Mouse (Mus musculus): Measurements from ENCODE around the gene Calcr. TPM values are rescaled to one million over a fixed set of nuclear protein-coding genes. Genes with fewer than 3 reads are reported as not detected.
"Not testable (repeated sequence)": the region's sequence is repeated elsewhere in the genome, so short reads cannot be mapped to it uniquely, and the experiment has no call there.

Gene Calcr
- polyA plus RNA-seq, 1 experiment from 2014 or later: 0.18 TPM

- Histone ChIP-seq H3K36me3 (ENCODE audit: control insufficient read depth, insufficient read depth) (no peaks in the 10 kb centered on the region), H3K9me3 (replicated peaks; ENCODE audit: control insufficient read depth, low read length) (no peaks in the 10 kb centered on the region), H3K27ac (ENCODE audit: low read length) (no peak overlapping the region), H3K4me2 (ENCODE audit: low read depth, low read length) (no peak overlapping the region), H3K4me1 (ENCODE audit: control insufficient read depth, insufficient read depth, low read length) (no peaks in the 10 kb centered on the region), H3K9ac (ENCODE audit: low read length) (no peak overlapping the region), H3K27me3 (ENCODE audit: control insufficient read depth, insufficient read depth, low read length) (no peaks in the 10 kb centered on the region), H3K4me3 (ENCODE audit: low read length) (no peak overlapping the region)
- no peak for ATAC-seq (replicated peaks; ENCODE audit: extremely low read depth, insufficient read depth, low FRiP score)
- WGBS: 55% methylated on average over 4 of the region's 4 CpGs
These were observed 34.2 kb downstream of the Calcr start for GRCm38 (mm10) chr6:3730246-3730867.

- ATAC-seq (replicated peaks; ENCODE audit: extremely low read depth, insufficient read depth, low FRiP score): no peak
- 72% methylated on average over 7 of the region's 7 CpGs for WGBS
These were observed 76.3 kb downstream of the Calcr start for GRCm38 (mm10) chr6:3688087-3688642.

DNA sequence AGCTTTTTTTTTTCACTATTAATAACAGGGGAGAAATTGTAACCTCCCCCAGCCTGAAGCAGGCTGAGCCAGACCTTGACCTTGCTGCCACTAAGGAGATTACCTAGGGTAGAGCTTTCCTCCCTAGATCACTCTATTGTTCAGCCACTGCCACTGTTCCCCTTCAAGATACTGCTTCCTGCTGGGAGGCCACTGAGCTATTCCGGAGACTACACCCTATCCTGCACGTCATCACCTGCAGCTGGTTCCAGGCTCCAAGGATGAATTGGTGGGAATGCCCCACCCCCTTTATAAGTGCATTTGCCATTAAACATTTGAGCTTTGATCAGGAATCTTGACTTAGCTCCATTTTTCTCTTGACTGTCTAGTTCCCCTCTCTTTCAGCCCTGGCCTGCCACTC, 86.2 kb downstream of the Calcr start:
- 31% methylated on average over 2 of the region's 2 CpGs for WGBS
- H3K4me1 ChIP-seq (ENCODE audit: control insufficient read depth, insufficient read depth, low read length); H3K4me3 ChIP-seq (ENCODE audit: low read length); H3K27ac ChIP-seq (ENCODE audit: low read length); H3K27me3 ChIP-seq (ENCODE audit: control insufficient read depth, insufficient read depth, low read length); ATAC-seq (replicated peaks; ENCODE audit: extremely low read depth, insufficient read depth, low FRiP score); H3K4me2 ChIP-seq (ENCODE audit: low read depth, low read length); H3K9me3 ChIP-seq (replicated peaks; ENCODE audit: control insufficient read depth, low read length); H3K36me3 ChIP-seq (ENCODE audit: control insufficient read depth, insufficient read depth); H3K9ac ChIP-seq (ENCODE audit: low read length): not testable (repeated sequence)

More at GRCm38 (mm10) chr6:3688087-3688642, 76.3 kb downstream of the Calcr start:
- H3K4me1 ChIP-seq (ENCODE audit: control insufficient read depth, insufficient read depth, low read length): no peaks in the 10 kb centered on the region
- H3K36me3 ChIP-seq (ENCODE audit: control insufficient read depth, insufficient read depth): no peaks in the 10 kb centered on the region
- H3K9ac ChIP-seq (ENCODE audit: low read length): no peak overlapping the region
- H3K27me3 ChIP-seq (ENCODE audit: control insufficient read depth, insufficient read depth, low read length): no peaks in the 10 kb centered on the region
- no peaks in the 10 kb centered on the region for H3K9me3 ChIP-seq (replicated peaks; ENCODE audit: control insufficient read depth, low read length)
- H3K27ac ChIP-seq (ENCODE audit: low read length): no peak overlapping the region
- H3K4me2 ChIP-seq (ENCODE audit: low read depth, low read length): no peak overlapping the region
- H3K4me3 ChIP-seq (ENCODE audit: low read length): no peak overlapping the region

DNA sequence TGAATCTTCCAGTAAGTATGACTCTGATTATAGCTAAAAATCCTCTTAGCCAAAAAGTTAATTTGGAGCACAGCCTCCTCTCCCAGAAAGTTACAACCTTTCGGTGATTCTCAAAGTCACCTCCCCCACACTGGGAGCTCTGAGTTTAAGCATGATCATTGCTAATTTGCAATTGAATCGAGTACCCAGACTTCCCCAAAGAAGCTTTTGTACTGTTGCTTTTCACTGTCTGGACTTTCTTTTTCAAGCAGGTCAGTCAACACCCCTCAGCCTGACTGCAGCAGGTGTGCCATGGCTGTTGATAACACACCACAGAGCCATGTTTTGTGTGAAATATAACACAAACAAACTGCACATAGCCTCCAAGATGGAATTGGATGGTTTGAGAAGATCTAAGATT, 86.7 kb downstream of the Calcr start:
- no peak for ATAC-seq (replicated peaks; ENCODE audit: extremely low read depth, insufficient read depth, low FRiP score)
- H3K4me2 ChIP-seq (ENCODE audit: low read depth, low read length): no peak overlapping the region
- H3K9ac ChIP-seq (ENCODE audit: low read length): no peak overlapping the region
- H3K4me1 ChIP-seq (ENCODE audit: control insufficient read depth, insufficient read depth, low read length): no peaks in the 10 kb centered on the region
- H3K27me3 ChIP-seq (ENCODE audit: control insufficient read depth, insufficient read depth, low read length): no peaks in the 10 kb centered on the region
- WGBS: 66% methylated on average over 2 of the region's 2 CpGs
- no peaks in the 10 kb centered on the region for H3K36me3 ChIP-seq (ENCODE audit: control insufficient read depth, insufficient read depth)
- no peak overlapping the region for H3K27ac ChIP-seq (ENCODE audit: low read length)
- H3K4me3 ChIP-seq (ENCODE audit: low read length): no peak overlapping the region
- no peaks in the 10 kb centered on the region for H3K9me3 ChIP-seq (replicated peaks; ENCODE audit: control insufficient read depth, low read length)

DNA sequence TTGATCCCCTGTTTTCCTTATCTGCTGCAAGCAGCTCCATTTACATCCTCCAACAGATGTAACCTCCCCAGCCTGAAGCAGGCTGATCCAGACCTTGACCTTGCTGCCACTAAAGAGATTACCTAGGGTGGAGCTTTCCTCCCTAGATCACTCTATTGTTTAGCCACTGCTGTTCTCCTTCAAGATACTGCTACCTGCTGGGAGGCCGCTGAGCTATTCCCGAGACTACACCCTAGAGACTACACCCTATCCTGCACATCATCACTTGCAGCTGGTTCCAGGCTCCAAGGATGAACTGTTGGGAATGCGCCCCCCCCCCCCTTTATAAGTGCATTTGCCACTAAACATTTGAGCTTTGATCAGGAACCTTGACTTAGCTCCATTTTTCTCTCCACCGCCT, 92.6 kb downstream of the Calcr start:
- 82% methylated on average over 4 of the region's 4 CpGs for whole genome bisulfite sequencing

GRCm38 (mm10) chr6:3664147-3664716, 100.3 kb downstream of the Calcr start:
- WGBS: 53% methylated on average over 10 of the region's 10 CpGs
- Histone ChIP-seq H3K9me3 (replicated peaks; ENCODE audit: control insufficient read depth, low read length) (no peaks in the 10 kb centered on the region), H3K27ac (ENCODE audit: low read length) (no peak overlapping the region), H3K4me3 (ENCODE audit: low read length) (no peak overlapping the region), H3K36me3 (ENCODE audit: control insufficient read depth, insufficient read depth) (no peaks in the 10 kb centered on the region), H3K4me2 (ENCODE audit: low read depth, low read length) (no peak overlapping the region), H3K9ac (ENCODE audit: low read length) (no peak overlapping the region), H3K4me1 (ENCODE audit: control insufficient read depth, insufficient read depth, low read length) (no peaks in the 10 kb centered on the region), H3K27me3 (ENCODE audit: control insufficient read depth, insufficient read depth, low read length) (no peaks in the 10 kb centered on the region)
- no peak for ATAC-seq (replicated peaks; ENCODE audit: extremely low read depth, insufficient read depth, low FRiP score)

More for the DNA sequence above, 92.6 kb downstream of the Calcr start:
- ATAC-seq (replicated peaks; ENCODE audit: extremely low read depth, insufficient read depth, low FRiP score); H3K4me1 ChIP-seq (ENCODE audit: control insufficient read depth, insufficient read depth, low read length); H3K4me3 ChIP-seq (ENCODE audit: low read length); H3K9ac ChIP-seq (ENCODE audit: low read length); H3K27me3 ChIP-seq (ENCODE audit: control insufficient read depth, insufficient read depth, low read length); H3K36me3 ChIP-seq (ENCODE audit: control insufficient read depth, insufficient read depth); H3K27ac ChIP-seq (ENCODE audit: low read length); H3K9me3 ChIP-seq (replicated peaks; ENCODE audit: control insufficient read depth, low read length); H3K4me2 ChIP-seq (ENCODE audit: low read depth, low read length): not testable (repeated sequence)

GRCm38 (mm10) chr6:3658405-3658804, 106.1 kb downstream of the Calcr start:
- ATAC-seq (replicated peaks; ENCODE audit: extremely low read depth, insufficient read depth, low FRiP score): no peak
- H3K4me1 ChIP-seq (ENCODE audit: control insufficient read depth, insufficient read depth, low read length): no peaks in the 10 kb centered on the region
- no peak overlapping the region for H3K4me2 ChIP-seq (ENCODE audit: low read depth, low read length)
- H3K27me3 ChIP-seq (ENCODE audit: control insufficient read depth, insufficient read depth, low read length): no peaks in the 10 kb centered on the region
- WGBS: 88% methylated on average over 4 of the region's 4 CpGs
- no peaks in the 10 kb centered on the region for H3K9me3 ChIP-seq (replicated peaks; ENCODE audit: control insufficient read depth, low read length)
- no peaks in the 10 kb centered on the region for H3K36me3 ChIP-seq (ENCODE audit: control insufficient read depth, insufficient read depth)
- H3K4me3 ChIP-seq (ENCODE audit: low read length): no peak overlapping the region
- no peak overlapping the region for H3K9ac ChIP-seq (ENCODE audit: low read length)
- no peak overlapping the region for H3K27ac ChIP-seq (ENCODE audit: low read length)

MicroRNAs within 50 kb of the gene (microRNA counts, 519-probe panel; counts per million panel counts)
- microRNA mmu-miR-489 (not detected), microRNA mmu-miR-653 (733 counts per million, percentile 2 among the panel's probes with 10 or more counts)

Small RNAs within 50 kb of the gene (microRNA-seq; reads per million reads assigned to microRNA genes)
- gene Mir489 (not detected), gene Mir653 (not detected)

Other genes with a start within 250 kb of the Calcr start
- gene Tfpi2, start 224.2 kb upstream of the Calcr start, polyA plus RNA-seq (2015; fragmentation: Nextera tagmentation; extraction: Ambion mirVana): 4.0 and 5.1 TPM in 2 replicates
- not detected in 2 replicates for gene Gngt1, start 229.1 kb upstream of the Calcr start, polyA plus RNA-seq (2015; fragmentation: Nextera tagmentation; extraction: Ambion mirVana)
- 108 and 110 TPM in 2 replicates for gene Gng11, start 239.2 kb upstream of the Calcr start, polyA plus RNA-seq (2015; fragmentation: Nextera tagmentation; extraction: Ambion mirVana)

All from heart, embryonic 16.5 days (tissue).